Mouse (Mus musculus) left cerebral cortex, postnatal 14 days (tissue): Measurements from ENCODE around the gene Nek8. TPM values are rescaled to one million over a fixed set of nuclear protein-coding genes. Genes with fewer than 3 reads are reported as not detected.

Experiments
- DNase-seq, 2 experiments: peaks; one replicate each; pipeline ENCODE4 v3.0.0; 2021 to 2022; ENCODE audit warnings: low spot score in 2 of 2, mixed read lengths in 1 of 2
- intact Hi-C: fragments of 180-260 bp; cut with DNase I; formaldehyde crosslinking; loops from one replicate; pipeline ENCODE4 v1.15.1; 2025
- total RNA-seq, 2 experiments: library from RNA; stranded (reverse); gene quantifications; 2 replicates each; pipeline ENCODE4 v1.2.3; 2021

Nek8 gene
- total RNA-seq, 2 experiments from 2014 or later: 3.3 to 3.5 TPM

DNA sequence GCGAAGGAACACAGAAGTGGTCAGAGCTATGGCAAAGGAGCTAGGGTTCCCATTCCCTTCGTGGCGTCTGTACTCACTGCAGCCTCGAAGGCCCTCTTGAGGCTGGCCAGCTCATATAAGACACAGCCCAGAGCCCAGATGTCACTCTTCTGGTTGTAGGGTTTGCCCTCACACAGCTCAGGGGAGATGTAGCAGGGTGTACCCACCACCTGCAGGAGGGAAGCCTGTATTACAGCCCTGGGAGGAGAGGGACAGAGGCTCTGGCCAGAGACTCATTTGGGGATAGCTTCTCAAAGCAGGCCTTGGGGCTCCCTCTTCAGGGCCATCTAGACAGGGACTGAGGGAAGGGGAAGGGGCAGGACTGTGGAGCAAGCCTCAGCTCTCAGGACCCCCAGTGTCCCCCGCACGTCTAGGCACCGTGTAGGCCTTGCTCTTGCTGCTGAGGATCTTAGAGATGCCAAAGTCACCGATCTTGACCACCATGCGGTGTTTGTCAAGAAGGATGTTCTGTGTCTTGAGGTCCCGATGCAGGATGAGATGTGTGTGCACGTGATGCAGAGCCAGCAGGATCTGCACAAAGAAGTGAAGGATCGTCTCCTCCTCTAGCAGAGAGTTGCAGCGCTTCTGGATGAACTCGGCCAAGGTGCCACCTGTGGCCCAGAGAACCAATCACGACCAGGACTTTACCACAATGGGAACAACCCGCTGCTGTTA is 4.3 kb downstream of the Nek8 start:
- intact Hi-C loops: no loop called here
- no peak for DNase-seq

DNA sequence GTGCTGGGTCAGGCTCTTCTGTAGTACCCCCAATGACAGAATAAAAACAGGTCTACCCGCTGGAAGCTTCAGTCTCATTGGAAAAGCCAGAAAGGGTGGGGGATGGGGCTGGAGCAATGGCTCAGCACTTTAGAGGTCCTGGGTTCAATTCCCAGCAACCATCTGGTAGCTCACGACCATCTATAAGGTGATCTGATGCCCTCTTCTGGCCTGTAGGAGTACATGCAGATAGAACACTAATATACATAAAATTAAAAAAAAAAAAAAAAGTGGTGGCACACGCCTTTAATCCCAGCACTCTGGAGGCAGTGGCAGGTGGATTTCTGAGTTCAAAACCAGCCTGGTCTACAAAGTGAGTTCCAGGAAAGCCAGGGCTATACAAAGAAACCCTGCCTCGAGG is 5.1 kb downstream of the Nek8 start:
- intact Hi-C loops: no loop called here
- DNase-seq: no peak

GRCm38 (mm10) chr11:78170306-78170705 is 6.2 kb downstream of the Nek8 start:
- intact Hi-C loops: no loop called here
- DNase-seq: no peak

DNA sequence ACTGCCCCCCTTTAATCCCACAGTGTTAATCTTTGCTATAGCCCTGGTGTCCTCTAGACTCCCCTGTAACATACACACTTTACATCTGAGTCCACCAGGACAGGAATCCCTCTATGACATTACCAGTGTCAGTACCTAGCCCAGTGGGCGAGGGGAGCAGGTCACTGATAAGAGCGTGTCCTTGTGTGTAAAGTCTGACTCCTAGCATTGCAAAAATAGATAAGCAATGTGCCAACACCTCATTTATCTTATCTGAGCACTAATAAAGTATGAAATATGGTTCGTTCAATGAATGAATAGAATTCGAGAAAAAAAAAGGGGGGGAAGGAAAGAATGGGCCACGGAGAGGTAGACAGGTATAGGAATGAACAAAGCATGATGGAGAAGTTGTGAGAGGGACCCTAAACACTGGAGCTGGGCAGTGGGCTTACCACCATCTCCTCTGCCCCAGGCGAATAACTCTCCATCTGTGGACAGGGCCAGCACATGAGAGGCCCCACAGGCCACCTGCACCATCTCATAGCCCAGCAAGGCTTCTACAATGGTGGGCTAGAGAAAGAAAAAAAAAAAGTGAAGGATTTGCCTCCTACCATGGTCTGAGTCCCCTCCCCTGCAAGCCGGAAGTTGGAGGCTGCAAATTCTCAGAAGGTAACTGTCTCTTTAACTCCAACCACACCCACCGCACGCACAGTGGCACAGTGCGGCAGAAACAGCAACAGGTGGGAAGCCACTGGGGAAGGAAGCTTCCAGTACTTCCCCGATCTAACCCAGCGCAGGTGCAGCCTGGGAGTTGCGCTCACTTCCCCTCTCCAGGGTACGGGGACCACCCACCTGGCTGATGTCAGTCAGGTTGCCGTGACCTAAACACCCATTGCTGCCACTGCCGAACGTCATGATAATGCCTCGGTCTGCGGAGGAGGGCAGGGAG is 7.7 kb downstream of the Nek8 start:
- intact Hi-C loops: no loop called here
- no peak for DNase-seq

GRCm38 (mm10) chr11:78167257-78167959 is 9.1 kb downstream of the Nek8 start:
- no peak for DNase-seq
- intact Hi-C loops: no loop called here

DNA sequence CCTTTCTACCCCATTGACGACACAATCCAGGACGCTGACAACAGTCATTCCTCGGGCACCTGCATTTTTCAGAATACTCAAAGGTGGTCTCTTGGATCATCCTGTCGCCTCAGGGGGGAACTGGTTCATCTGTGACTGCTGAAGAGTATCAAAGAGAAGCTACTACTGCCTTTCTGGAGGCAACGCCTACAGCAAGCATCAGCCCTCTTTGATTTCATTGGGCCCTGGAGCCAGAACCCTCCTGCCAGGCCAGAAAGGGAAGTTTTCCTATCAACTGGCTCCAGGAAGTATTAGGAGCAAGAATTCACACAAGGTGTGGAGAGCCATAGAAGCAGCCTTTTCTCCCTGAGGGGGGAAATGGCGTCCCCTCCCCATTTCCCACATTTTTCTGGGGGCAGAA is 9.8 kb downstream of the Nek8 start:
- no peak for DNase-seq
- intact Hi-C loops: no loop called here

DNA sequence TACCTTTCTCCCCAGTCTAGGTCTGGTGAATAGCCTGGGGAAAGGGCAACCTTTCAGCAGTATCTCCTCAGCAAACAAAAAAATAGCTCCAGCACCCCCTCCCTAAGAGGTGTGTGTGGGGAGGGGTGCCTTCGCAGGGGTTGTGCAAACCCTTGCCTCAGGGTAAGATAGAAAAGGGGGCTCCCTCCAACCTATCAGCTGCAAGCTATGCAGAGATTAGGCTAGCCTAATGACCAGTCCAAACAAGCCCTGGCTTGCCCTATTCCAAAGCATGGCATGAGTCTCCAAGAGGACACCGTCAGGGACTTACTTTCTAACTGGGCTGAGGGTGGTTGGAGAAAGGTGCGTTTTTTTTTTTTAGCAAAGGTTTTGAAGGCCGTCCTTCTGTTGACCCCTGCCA is 10.3 kb downstream of the Nek8 start:
- DNase-seq: no peak
- intact Hi-C loops: no loop called here

DNA sequence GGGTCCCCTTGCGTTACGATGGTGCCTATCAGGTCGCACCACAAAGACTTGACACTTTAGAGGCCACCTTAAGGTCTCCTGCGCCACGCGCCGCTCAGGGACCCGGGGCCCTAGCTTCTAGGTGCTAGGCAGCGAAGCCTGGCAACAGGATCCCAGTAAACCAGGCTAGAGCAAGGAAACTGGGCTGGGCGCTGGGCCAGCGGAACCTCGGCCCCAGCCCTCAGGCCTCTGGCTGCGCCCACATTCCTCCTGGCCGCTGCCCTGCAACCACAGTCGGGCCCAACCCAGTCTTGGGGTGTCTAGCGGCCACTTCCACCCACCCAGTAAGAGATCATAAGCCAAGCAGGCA is 10.7 kb downstream of the Nek8 start:
- DNase-seq: peak in 1 of 2 experiments; percentile 42
- intact Hi-C loops: no loop called here

DNA sequence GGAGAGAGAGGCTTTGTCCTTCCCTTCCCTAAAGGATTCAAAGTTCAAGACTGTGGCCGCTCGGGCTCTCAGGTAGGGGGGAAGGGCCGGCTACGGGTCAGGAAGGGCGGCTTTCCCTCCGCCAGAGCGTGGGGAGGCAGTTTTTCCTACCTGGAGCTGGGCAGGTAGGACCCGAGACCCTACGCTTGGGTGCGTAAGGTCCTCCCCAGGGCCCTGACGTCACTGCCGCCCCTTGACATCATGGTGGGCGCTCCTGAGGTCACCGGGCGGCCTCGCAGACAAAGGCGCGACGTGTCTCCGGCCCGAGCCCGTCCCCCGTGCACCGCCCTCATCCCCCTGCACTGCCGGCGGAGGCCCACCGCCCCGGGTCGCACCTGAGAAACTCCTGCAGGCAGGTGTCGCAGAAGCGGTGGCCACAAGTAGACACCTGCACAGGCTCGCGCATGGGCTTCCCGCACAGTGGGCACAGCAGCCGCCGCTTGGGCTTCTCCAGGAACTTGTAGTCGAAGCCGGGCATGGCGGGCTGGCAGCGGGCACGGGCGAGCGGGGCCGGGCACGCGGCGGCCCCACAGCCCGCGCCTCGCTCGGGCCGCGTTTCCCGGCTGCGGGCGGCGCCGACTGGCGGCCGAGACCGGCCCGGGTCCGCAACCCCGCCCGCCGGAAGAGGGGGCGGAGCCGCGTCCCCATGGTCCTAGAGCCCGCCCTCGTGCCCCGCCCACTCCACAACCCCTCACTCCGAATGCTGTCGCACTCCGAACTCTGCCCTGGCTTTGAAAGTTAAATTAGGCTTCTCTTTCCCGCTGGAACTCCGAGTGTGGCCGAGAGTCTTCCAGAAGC is 11.3 kb downstream of the Nek8 start, which contains the start of gene Traf4:
Gene Traf4, minus strand, starts transcription at position 666 of the 837 bp plus-strand sequence.
- peak in 1 of 2 experiments; percentile 75 for DNase-seq
- intact Hi-C loops: no loop called here

DNA sequence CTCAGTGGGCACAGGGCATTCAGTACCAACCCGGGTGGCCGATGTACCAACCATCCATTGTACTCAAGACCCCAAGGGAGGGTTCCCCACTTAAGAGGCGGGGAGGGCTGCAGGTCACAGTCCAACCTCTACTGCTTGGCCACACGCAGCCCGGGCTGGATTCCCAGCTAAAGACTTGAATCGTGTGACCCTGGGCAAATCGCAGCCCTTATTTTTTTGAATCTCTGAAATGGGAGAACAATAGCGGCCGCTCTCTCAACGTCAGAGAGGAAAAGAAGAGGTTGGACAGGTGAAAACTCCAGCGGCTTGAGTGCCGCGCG is 11.9 kb downstream of the Nek8 start:
- intact Hi-C loops: no loop called here
- DNase-seq: no peak

DNA sequence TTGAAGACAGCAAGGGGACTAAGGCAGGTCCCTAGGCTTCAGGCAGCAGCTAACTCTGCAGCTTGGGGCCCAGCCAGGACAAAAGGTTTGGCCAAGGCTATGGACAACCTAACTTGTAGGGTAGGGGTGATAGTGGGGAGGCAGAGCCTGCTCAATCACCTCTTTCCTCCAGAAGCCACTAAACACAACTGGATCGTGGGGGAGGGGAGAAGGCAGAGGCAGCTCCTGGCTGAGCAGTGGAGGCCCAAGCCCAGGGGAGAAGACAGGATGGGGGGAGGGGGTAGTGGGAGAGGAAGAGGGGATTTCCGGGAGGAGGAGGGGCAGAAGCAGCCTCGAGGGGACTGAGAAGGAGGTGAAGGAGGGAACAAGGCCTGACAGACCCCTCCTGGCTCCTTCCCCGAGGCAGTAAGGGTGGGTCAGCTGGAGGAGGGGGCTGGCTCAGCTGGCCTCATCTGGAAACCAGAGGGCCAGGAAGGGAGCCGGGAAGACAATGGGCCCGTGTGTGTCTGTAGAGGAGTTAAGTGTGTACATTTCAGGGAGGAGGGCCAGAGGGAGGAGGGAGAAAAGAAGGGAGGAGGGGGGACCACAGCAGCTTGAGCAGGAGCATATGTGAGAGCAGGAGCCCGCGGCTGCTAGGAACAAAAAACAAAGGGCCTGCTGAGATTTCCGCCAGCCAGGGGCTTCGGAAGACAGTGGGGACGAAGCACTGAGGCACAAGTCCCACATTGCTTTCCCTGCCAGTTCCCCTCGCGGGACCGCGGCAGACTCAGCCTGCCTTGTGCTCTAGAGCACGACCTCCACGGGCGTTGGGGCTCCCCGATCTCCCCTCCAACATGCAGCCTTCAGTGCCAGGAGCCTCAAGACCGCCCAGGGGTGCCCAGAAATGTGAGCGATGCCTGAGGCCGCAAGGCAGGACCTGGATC is 12.5 kb downstream of the Nek8 start:
- intact Hi-C loops: no loop called here
- peak in 1 of 2 experiments; percentile 45 for DNase-seq

DNA sequence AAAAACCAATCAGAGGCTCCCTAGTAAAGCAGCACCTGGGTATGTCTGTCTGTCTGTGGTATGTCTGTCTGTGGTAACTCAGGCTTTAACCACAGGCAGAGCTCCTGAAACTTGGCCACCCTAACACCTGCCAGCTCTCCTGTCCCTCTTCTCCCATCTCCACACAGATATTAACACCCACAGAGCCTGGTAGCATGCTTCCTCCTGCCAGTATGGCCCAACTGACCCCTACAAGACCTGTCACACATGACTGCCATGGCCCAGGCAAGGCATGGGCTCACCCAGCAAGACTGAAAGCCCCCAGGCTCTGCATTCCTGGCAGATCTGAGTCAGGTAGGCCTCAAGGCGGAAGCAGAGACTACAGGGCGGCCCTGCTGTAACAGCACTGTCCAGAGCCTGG is 13.4 kb downstream of the Nek8 start:
- DNase-seq: no peak
- intact Hi-C loops: no loop called here

- intact Hi-C loops: no loop called here
- peak; percentile 64 to 86 for DNase-seq
These were observed 14.0 kb downstream of the Nek8 start for GRCm38 (mm10) chr11:78162504-78162903.

DNA sequence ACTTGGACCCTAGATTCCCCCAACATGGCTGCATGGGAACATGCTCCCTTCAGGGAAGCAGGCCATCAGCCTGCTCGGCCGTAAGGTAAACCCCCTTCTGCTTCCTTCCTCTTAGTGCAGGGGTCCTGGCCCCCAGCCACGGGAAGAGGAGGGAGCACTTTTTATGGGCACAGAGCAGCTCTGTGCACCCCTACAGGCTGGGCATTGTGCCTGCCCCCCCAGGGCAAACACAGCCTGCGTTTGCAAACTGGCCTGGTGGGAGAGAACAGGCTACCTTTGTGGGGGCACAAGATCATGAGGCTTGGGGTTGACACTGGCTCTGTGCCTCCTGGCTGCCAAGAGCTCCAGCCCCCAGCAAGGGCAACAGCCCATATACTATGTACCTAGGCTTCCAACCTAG is 14.5 kb downstream of the Nek8 start:
- DNase-seq: peak in 1 of 2 experiments; percentile 40
- intact Hi-C loops: no loop called here

DNA sequence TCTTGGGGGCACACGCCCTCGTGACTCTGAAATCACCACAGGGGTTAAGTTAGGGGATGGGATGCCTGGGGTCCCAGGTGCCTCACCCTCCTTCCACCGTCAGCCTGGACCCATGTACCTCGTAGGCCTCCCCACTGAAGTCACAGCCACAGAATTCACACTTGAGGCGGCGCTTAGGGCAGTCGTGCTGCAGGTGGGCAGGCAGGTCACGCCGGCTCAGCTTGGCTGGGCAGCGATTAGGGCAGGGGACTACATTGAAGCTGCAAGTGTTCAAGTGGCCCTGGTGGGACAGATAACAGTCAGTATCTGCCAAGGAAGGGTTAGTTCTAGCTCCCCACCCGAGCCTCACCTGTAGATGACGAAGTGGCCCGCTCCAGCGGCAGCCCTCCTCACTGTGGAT is 15.3 kb downstream of the Nek8 start:
- intact Hi-C loops: no loop called here
- DNase-seq: no peak

DNA sequence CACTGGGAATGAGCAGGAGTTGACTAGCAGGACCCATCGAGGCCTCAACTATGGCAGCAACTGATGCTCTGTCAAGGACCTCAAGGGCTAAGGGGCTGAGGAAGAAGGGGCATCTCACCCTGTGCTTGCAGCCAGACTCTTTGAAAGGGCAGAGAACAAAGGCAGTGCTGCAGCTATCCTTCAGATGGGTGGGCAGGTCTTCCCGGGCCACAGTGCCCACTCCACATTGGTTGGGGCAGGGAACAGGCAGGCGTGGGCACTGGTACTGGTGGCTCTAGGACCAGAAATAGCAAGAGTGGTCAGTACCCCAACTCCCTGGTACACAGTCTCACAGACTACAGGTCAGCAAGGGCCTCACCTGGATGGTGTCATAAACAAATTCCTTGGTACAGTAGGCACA is 15.8 kb downstream of the Nek8 start:
- DNase-seq: no peak
- intact Hi-C loops: no loop called here

DNA sequence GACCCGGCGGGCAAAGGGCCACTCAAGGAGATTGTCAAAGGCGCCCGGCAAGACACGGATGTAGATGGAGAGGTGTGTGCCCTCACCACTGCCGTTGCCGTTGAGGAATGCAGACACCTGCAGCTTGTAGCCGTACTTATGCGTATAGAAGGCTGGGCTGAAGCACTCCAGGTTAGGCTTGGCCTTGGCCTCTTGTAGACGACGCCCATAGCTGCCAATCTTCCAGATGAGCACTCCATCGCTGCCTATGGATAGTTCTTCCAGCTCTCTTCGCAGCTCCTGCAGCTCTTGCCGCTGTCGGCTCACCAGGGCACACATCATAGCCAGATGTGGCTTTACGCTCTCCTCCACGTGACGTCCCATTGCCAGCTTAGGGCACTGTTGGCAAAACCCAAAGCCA is 16.3 kb downstream of the Nek8 start:
- no peak for DNase-seq
- intact Hi-C loops: no loop called here

GRCm38 (mm10) chr11:78159557-78159956 is 16.9 kb downstream of the Nek8 start:
- intact Hi-C loops: no loop called here
- no peak for DNase-seq
